Comparison of ENCODE assay signal across 9 mouse cellular contexts in genomic region chr14:116928796-116929529, GRCm38 (mm10). TPM values are rescaled to one million over a fixed set of nuclear protein-coding genes. Genes with fewer than 3 reads are reported as not detected.
A peak's percentile ranks its signal among the peaks of the same experiment; 100 is the strongest.
DNase-seq lines count a peak whose midpoint lies in the region; ATAC-seq and TF ChIP-seq lines count a peak whose summit lies in the region.
"Had no signal": no experiment of that assay in that cellular context is flagged by ENCODE, and none has a peak within 500 bp of the region (broad histone marks: within the 10 kb centered on the region; RNA-seq: fewer than 3 reads in every experiment).

No protein-coding gene starts in this region.

- no peak for TF ChIP-seq POLR2A in limb, embryonic 14.5 days (IDR thresholded peaks at IDR 0.05; ENCODE audit: borderline replicate concordance, extremely low read depth, insufficient read depth, insufficient read length)

- no peak overlapping the region for H3K27ac ChIP-seq in neural tube, embryonic 11.5 days (ENCODE audit: low read depth, low read length)
- H3K27ac ChIP-seq in forebrain, embryonic 11.5 days (ENCODE audit: low read depth, low read length): no peak overlapping the region
- H3K27ac ChIP-seq in limb, embryonic 14.5 days (replicated peaks; ENCODE audit: low read depth, low read length): no peak overlapping the region

- ATAC-seq in neural tube, embryonic 11.5 days (ENCODE audit: insufficient read depth, low FRiP score, low TSS enrichment): no peak
- ATAC-seq in forebrain, embryonic 11.5 days (replicated peaks; ENCODE audit: low FRiP score): no peak
- no peak for ATAC-seq in limb, embryonic 14.5 days (ENCODE audit: low FRiP score, low read depth)
- no peak for ATAC-seq in granulocyte monocyte progenitor cell, adult 5-6 weeks (replicated peaks; ENCODE audit: poor library complexity, severe bottlenecking)
- ATAC-seq in megakaryocyte progenitor cell, adult 5-6 weeks (replicated peaks; ENCODE audit: poor library complexity): no peak
- ATAC-seq: lung, postnatal 0 days had no signal

- H3K9ac ChIP-seq in neural tube, embryonic 11.5 days (ENCODE audit: low read length): no peak overlapping the region
- peak overlapping the region; percentile 98; the same call in 1 of the 2 replicates for H3K9ac ChIP-seq in forebrain, embryonic 11.5 days (ENCODE audit: low read length)
- no peak overlapping the region for H3K9ac ChIP-seq in limb, embryonic 14.5 days (ENCODE audit: low read depth, low read length, severe bottlenecking)

- no peaks in the 10 kb centered on the region for H3K9me3 ChIP-seq in neural tube, embryonic 11.5 days (ENCODE audit: control insufficient read depth, low read length)
- no peaks in the 10 kb centered on the region for H3K9me3 ChIP-seq in forebrain, embryonic 11.5 days (ENCODE audit: control insufficient read depth, low read length)
- H3K9me3 ChIP-seq in limb, embryonic 14.5 days (ENCODE audit: control insufficient read depth, low read length): no peaks in the 10 kb centered on the region

- no peaks in the 10 kb centered on the region for H3K36me3 ChIP-seq in neural tube, embryonic 11.5 days (ENCODE audit: control insufficient read depth, insufficient read depth, low read length)
- no peaks in the 10 kb centered on the region for H3K36me3 ChIP-seq in forebrain, embryonic 11.5 days (ENCODE audit: control insufficient read depth, insufficient read depth, low read length)
- H3K36me3 ChIP-seq in limb, embryonic 14.5 days (ENCODE audit: control insufficient read depth, insufficient read depth, low read length): no peaks in the 10 kb centered on the region

- H3K27me3 ChIP-seq in neural tube, embryonic 11.5 days (ENCODE audit: control insufficient read depth, insufficient read depth, low read length): no peaks in the 10 kb centered on the region
- no peaks in the 10 kb centered on the region for H3K27me3 ChIP-seq in forebrain, embryonic 11.5 days (ENCODE audit: control insufficient read depth, insufficient read depth, low read length)
- H3K27me3 ChIP-seq in limb, embryonic 14.5 days (ENCODE audit: control insufficient read depth, insufficient read depth, low read length): no peaks in the 10 kb centered on the region

- peak overlapping the region; percentile 85 for H3K4me2 ChIP-seq in neural tube, embryonic 11.5 days (ENCODE audit: low read depth)
- peak overlapping the region; percentile 74; the same call in 1 of the 2 replicates for H3K4me2 ChIP-seq in forebrain, embryonic 11.5 days (ENCODE audit: low read depth, low read length, severe bottlenecking)
- peak overlapping the region; percentile 66 for H3K4me2 ChIP-seq in limb, embryonic 14.5 days (replicated peaks; ENCODE audit: low read depth, low read length, severe bottlenecking)

- peak overlapping the region; percentile 87; the same call in 1 of the 2 replicates for H3K4me3 ChIP-seq in neural tube, embryonic 11.5 days (ENCODE audit: low read depth, low read length)
- H3K4me3 ChIP-seq in forebrain, embryonic 11.5 days (ENCODE audit: low read depth, low read length): peak overlapping the region; percentile 85
- H3K4me3 ChIP-seq in limb, embryonic 14.5 days (replicated peaks; ENCODE audit: low read length): peak overlapping the region; percentile 76; the same call in 1 of the 2 replicates

- no peak for DNase-seq in neural tube, embryonic 11.5 days (ENCODE audit: low spot score)
- DNase-seq in neural tube, embryonic 10.5 days (ENCODE audit: extremely low spot score, low spot score): no peak
- DNase-seq in forebrain, embryonic 11.5 days (ENCODE audit: low spot score): no peak
- DNase-seq in limb, embryonic 14.5 days (ENCODE audit: low spot score): peak; percentile 64
- DNase-seq in ovary, postnatal 36 days (ENCODE audit: low spot score): no peak
- DNase-seq: cerebellum, adult 9-11 months had no signal

- 39% methylated on average over 7 of the region's 7 CpGs for WGBS in neural tube, embryonic 11.5 days
- 57% methylated on average over 7 of the region's 7 CpGs for WGBS in forebrain, embryonic 11.5 days
- 53% methylated on average over 7 of the region's 7 CpGs for WGBS in limb, embryonic 14.5 days

- H3K4me1 ChIP-seq in neural tube, embryonic 11.5 days (ENCODE audit: control insufficient read depth, insufficient read depth, low read length): peaks cover 2% of the 10 kb centered on the region; the same call in 1 of the 2 replicates
- H3K4me1 ChIP-seq in forebrain, embryonic 11.5 days (replicated peaks; ENCODE audit: control insufficient read depth, insufficient read depth, low read length): peaks cover 8% of the 10 kb centered on the region; the same call in 1 of the 2 replicates
- H3K4me1 ChIP-seq in limb, embryonic 14.5 days (ENCODE audit: control insufficient read depth, insufficient read depth, low read length): no peaks in the 10 kb centered on the region

RNA-seq across cellular contexts. Expression of gene Gpc6, which starts 3.8 kb away (rescaled TPM):
- polyA plus RNA-seq in neural tube, embryonic 11.5 days (2014; fragmentation: Nextera tagmentation; extraction: Ambion mirVana): 30.9 and 31.2 TPM in 2 replicates
- polyA plus RNA-seq in forebrain, embryonic 11.5 days (2014; fragmentation: Nextera tagmentation; extraction: Ambion mirVana): 36.5 and 36.7 TPM in 2 replicates
- polyA plus RNA-seq in limb, embryonic 14.5 days (2012; rRNA removed): 26.1 and 30.5 TPM in 2 replicates
- 39.5 and 48.5 TPM in 2 replicates for polyA plus RNA-seq in limb, embryonic 14.5 days (2014; fragmentation: Nextera tagmentation; extraction: Ambion mirVana)
- total RNA-seq in granulocyte monocyte progenitor cell, adult 5-6 weeks (2014; fragmentation: Nextera tagmentation): not detected in 2 replicates
- total RNA-seq in granulocyte monocyte progenitor cell, adult 5-6 weeks (2017): not detected in 2 replicates
- total RNA-seq in megakaryocyte progenitor cell, adult 5-6 weeks (2015): not detected in 2 replicates
- total RNA-seq in megakaryocyte progenitor cell, adult 5-6 weeks (2017): not detected in 2 replicates
